Mouse (Mus musculus): ENCODE measurements at regions not wholly inside any gene's neighbourhood (a gene's known extent, or its start where the extent isn't known, plus 50 kb on each side); places are given as distances from the start of the nearest gene placed in this dataset.
"Not testable (repeated sequence)": the region's sequence is repeated elsewhere in the genome, so short reads cannot be mapped to it uniquely, and the experiment has no call there.

GRCm38 (mm10) chr15:62265484-62265937 lies 1342.7 kb upstream of the A1bg start:
- no peak for DNase-seq (ENCODE audit: low spot score in 2 of 2)

GRCm38 (mm10) chr15:62264966-62265365 lies 1342.2 kb upstream of the A1bg start:
- no peak for DNase-seq (ENCODE audit: low spot score in 2 of 2)

- no peak for DNase-seq (ENCODE audit: low spot score in 2 of 2)
Observed at GRCm38 (mm10) chr15:62264183-62264582, 1341.4 kb upstream of the A1bg start.

DNA sequence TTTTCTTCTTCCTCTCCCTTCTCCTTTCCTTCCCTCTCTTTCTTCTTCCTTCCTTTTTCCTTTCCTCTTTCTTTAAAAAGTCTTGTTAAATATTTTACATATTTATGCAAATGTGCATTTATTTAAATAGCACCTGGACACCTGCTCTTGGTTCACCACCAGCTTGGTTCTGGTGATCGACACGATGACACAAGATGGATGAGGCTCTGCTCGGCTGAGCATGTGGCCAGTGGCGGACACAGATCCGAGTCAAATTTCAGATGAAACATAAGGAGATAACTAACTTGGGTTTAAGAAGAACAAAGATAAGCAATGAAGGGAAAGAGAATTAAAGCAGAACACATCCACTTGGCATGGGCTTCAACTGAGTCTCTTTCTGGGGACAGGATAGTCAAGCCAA lies 1339.7 kb upstream of the A1bg start:
- no peak for DNase-seq (ENCODE audit: low spot score in 2 of 2)

DNA sequence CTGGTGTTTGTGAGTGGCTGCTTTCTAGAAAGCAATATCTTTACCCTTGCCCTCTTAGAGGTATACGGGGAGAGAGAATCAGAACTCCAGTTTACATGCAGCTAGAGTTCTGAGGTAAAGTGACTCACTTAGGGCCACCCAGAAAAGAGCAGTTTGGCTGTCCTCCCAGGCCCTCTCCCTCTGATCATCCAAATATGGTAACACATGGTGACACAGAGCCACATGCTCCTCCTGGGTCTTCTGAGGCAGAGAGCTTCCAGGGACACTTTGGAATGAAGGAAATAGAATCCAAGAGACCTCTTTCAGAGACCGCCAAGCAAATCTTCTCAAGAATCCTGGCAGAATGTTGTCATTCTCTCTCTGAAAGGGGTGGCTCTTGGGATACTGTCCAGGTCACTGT lies 1338.7 kb upstream of the A1bg start:
- DNase-seq (ENCODE audit: low spot score in 2 of 2) = peak in 1 of 2 experiments; percentile 34

GRCm38 (mm10) chr15:62258611-62259010 lies 1335.8 kb upstream of the A1bg start:
- no peak for DNase-seq (ENCODE audit: low spot score in 2 of 2)

DNA sequence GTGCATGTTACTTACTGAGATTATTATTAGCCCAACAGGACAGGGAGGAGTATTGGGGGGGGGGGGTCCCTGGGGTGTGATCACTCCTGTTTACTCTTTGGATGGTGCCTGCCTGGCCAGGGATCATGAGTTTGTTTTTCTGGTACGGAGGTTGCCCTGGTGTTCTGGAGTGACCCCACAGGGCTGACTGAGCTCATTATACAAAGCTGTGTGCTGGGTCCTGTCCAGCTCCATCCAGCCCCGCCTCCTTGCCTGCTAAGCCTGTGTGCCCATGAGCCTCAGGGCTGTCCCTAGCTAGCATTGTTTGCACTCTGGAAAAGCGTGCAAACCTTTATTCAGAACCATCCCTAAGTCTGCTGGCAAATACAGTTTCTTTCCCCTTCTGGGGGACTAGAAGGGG lies 1335.1 kb upstream of the A1bg start:
- no peak for DNase-seq (ENCODE audit: low spot score in 2 of 2)

DNA sequence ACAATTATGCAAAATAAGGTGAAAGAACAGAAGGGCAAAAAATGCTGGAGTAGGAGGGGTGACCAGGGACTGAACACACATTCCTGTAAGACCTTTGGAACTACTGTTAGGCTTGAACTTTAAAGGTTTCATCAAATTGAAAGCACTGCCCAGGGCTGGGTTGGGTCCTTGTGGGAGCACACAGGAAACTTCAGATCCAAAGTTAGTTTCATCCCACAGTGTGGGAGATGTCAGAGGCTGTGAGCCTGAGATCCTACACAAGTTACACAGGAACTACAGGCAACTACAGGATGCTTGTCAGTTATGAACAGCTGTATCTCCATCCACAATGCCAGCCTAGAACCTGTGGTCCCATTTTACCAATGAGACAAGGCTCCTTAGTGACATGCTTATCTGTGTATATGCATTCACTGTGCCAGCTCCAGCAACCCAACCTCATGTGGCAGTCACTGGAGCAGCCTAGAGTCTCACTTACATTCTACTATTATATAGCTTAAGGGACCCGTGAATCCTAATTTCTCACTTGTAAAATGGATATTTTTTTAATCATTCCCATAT lies 1334.4 kb upstream of the A1bg start:
- DNase-seq (ENCODE audit: low spot score in 2 of 2) = no peak

DNA sequence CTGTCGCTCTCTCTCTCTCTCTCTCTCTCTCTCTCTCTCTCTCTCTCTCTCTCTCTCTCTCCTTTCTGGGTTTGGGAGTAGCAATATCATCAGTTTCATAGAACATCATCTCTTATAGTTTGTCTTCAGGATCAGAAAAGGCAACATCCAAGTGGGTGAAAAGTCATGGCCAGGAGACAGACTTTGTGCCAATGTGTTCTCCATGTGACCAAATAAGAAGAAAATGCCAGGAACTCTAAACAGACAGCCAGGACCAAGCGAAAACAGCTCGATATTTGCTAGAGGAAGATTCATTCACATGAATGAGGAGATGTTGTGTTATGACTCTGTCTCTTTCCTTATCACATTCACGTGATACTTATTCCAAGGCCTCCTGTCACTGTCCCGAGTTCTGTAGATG lies 1332.8 kb upstream of the A1bg start:
- DNase-seq (ENCODE audit: low spot score in 2 of 2) = no peak

- DNase-seq (ENCODE audit: low spot score in 2 of 2) = no peak
Observed at GRCm38 (mm10) chr15:62253724-62254123, 1330.9 kb upstream of the A1bg start.

- DNase-seq (ENCODE audit: low spot score in 2 of 2) = not testable (repeated sequence)
Observed at GRCm38 (mm10) chr15:62252078-62252833, 1329.4 kb upstream of the A1bg start.

DNA sequence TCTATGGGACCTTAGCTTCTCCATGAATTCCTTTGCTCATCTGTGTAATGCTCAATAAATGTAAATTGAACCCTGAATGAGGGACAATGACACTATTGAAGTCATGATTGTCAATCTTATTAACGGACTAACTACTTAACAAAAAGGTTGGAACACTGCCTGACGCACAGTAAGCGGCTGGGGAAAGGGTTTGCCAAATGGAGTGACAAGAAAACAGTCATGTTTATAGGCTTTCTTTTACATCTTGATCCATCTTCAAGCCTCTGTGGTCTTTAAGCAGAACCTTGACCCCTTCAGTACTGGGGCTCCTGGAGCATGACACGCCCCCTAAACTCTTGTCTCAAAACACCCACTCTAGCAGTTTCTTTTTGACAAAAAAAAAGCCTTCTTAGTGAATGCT lies 1326.6 kb upstream of the A1bg start:
- DNase-seq (ENCODE audit: low spot score in 2 of 2) = no peak

- DNase-seq (ENCODE audit: low spot score in 2 of 2) = no peak
Observed at GRCm38 (mm10) chr15:62246561-62247079, 1323.8 kb upstream of the A1bg start.

- DNase-seq (ENCODE audit: low spot score in 2 of 2) = no peak
Observed at GRCm38 (mm10) chr15:62245237-62245636, 1322.4 kb upstream of the A1bg start.

GRCm38 (mm10) chr15:62244819-62245218 lies 1322.0 kb upstream of the A1bg start:
- no peak for DNase-seq (ENCODE audit: low spot score in 2 of 2)

DNA sequence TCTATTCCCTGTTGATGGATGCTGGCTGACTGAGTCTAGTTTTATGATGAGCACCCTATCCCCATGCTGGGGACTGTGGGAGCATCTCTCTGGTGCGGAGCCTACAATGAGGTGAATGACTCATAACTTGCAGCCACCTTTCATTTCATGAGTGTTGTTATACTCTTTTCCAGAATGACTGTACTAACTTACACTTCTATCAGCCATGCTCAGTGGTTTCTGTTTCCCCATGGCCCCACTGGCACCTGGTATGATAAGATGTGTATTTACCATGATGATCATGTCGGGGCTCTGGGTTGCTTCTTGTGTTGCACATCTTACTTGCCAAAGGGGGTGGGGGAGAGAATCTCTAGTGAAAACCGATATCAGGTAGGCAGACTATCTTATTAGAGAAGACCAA lies 1317.2 kb upstream of the A1bg start:
- no peak for DNase-seq (ENCODE audit: low spot score in 2 of 2)

- no peak for DNase-seq (ENCODE audit: low spot score in 2 of 2)
Observed at GRCm38 (mm10) chr15:62238503-62239045, 1315.8 kb upstream of the A1bg start.

- no peak for DNase-seq (ENCODE audit: low spot score in 2 of 2)
Observed at GRCm38 (mm10) chr15:62236056-62236455, 1313.2 kb upstream of the A1bg start.

DNA sequence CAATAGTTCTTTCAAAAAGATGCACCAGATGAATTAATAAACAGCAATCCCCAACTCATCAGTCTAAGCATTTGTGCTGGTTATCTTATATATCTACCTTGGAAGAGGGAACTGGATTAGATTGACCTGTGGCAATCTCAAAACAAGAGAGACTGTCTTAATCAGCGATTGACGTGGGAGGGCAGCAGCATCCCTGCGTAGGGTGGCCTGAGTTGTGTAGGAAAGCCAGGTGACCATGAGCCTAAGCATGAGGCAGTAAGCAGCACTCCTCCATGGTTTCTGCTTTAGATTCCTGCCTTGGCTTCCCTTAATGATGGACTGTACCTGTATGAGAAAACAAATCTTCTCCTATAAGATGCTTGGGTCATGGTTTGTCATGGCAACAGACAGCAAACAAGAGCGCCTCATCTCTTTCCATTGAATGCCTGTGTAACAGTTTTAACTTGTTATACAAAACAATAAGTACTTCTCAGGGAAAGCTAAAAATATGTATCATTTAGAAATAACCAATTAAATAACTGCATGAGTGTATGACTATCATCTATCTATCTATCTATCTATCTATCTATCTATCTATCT lies 1311.5 kb upstream of the A1bg start:
- DNase-seq (ENCODE audit: low spot score in 2 of 2) = no peak

DNA sequence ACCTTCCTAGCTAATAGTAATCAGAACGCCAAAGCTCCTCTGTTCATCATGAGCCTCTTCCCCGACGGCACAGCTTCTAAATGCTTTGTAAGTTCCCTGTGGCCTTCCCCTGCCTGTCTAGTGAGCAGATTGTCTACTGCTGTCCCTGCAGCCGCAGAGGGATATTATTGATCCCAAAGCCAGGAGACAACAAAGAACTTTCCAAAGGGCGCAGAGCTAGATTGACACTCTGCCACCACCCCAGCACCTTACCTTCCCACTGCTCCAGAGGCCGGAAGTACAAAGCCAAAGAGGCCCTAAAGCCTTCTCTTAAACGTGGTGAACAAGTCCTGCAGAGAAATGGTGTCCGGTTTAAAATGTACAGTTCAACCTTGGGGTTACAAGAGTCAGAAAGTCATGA lies 1310.3 kb upstream of the A1bg start:
- DNase-seq (ENCODE audit: low spot score in 2 of 2) = no peak

DNA sequence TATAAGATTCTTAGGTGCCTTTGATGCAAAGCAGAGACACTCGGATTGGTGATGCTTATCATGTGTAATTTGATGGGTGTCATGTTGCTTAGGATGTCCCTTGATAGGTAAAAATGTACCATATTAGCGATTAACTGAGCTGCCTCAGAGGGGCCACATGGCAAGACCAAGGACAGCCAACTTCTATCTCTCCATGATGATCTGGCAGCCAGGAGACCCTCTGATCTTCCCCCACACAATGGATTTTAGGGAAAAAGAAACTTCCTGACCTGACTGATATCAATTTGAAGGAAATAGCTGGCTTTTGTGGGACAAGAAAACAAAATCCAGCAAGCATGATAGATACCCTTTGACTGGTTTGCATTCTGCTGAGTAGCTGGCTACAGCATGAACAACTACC lies 1308.9 kb upstream of the A1bg start:
- no peak for DNase-seq (ENCODE audit: low spot score in 2 of 2)

- no peak for DNase-seq (ENCODE audit: low spot score in 2 of 2)
Observed at GRCm38 (mm10) chr15:62230773-62231172, 1308.0 kb upstream of the A1bg start.
